Mouse (Mus musculus) limb, embryonic 11.5 days (tissue): ENCODE measurements around the gene Rab1b. TPM values are rescaled to one million over a fixed set of nuclear protein-coding genes. Genes with fewer than 3 reads are reported as not detected.

ENCODE experiments used
- ATAC-seq: fragments of 200-750 bp; cut with Nextera tagmentation; 2 replicates; pipeline ENCODE4 v1.8.0; 2017; ENCODE audit warnings: low read depth; ENCODE audit not compliant: insufficient number of reproducible peaks, low FRiP score, low TSS enrichment
- DNase-seq: peaks from one replicate; pipeline ENCODE4 v3.0.0-alpha.2; 2015; ENCODE audit warnings: low spot score
- H3K27ac ChIP-seq: fragments of 300-500 bp; sonication (generic); replicated peaks from 2 replicates; pipeline ENCODE4 v1.5.1; 2014; ENCODE audit warnings: low read depth, mild to moderate bottlenecking, low read length
- H3K27me3 ChIP-seq: fragments of 300-500 bp; sonication (generic); 2 replicates; pipeline ENCODE4 v1.6.1; 2014; ENCODE audit warnings: mild to moderate bottlenecking, low read length, mixed read lengths; ENCODE audit not compliant: control insufficient read depth, insufficient read depth
- H3K36me3 ChIP-seq: fragments of 300-500 bp; sonication (generic); 2 replicates; pipeline ENCODE4 v1.6.1; 2014; ENCODE audit warnings: mild to moderate bottlenecking, low read length, moderate library complexity, mixed read lengths; ENCODE audit not compliant: control insufficient read depth, insufficient read depth
- H3K4me1 ChIP-seq: fragments of 300-500 bp; sonication (generic); 2 replicates; pipeline ENCODE4 v1.6.1; 2014; ENCODE audit warnings: low read length, mixed read lengths; ENCODE audit not compliant: control insufficient read depth, insufficient read depth
- H3K4me2 ChIP-seq: fragments of 300-500 bp; sonication (generic); 2 replicates; pipeline ENCODE4 v1.6.1; 2014; ENCODE audit warnings: low read depth, mild to moderate bottlenecking, moderate library complexity; ENCODE audit not compliant: severe bottlenecking
- H3K4me3 ChIP-seq: fragments of 300-500 bp; sonication (generic); 2 replicates; pipeline ENCODE4 v1.5.1; 2014; ENCODE audit warnings: low read depth, low read length
- H3K9ac ChIP-seq: fragments of 300-500 bp; sonication (generic); 2 replicates; pipeline ENCODE4 v1.6.1; 2014; ENCODE audit warnings: mild to moderate bottlenecking, low read length
- H3K9me3 ChIP-seq: fragments of 300-500 bp; sonication (generic); 2 replicates; pipeline ENCODE4 v1.6.1; 2016; ENCODE audit warnings: low read length; ENCODE audit not compliant: control insufficient read depth
- WGBS: fragments of 180-500 bp; shearing (Covaris S2); extraction: QIAGEN DNeasy Blood & Tissue Kit; methylation state at CpG from one replicate; pipeline ENCODE4 v1.1.7; 2014; 5-methylcytosine and 5-hydroxymethylcytosine counted together
- polyA plus RNA-seq: library from polyadenylated mRNA; unstranded; fragments of >200 nt; fragmentation: Nextera tagmentation; extraction: Ambion mirVana; gene quantifications from 2 replicates; pipeline ENCODE4 v1.2.1, GENCODE M21; 2014

Gene Rab1b
- polyA plus RNA-seq, 1 experiment from 2014 or later, result 244 TPM

GRCm38 (mm10) chr19:5053909-5054308 lies 53.0 kb downstream of the Rab1b start:
- Histone ChIP-seq H3K36me3 (peaks cover 2% of the 10 kb centered on the region), H3K4me1 (peaks cover 32% of the 10 kb centered on the region), H3K4me2 (no peak overlapping the region), H3K4me3 (no peak overlapping the region), H3K27me3 (peaks cover 33% of the 10 kb centered on the region), H3K9ac (no peak overlapping the region), H3K9me3 (no peaks in the 10 kb centered on the region), H3K27ac (no peak overlapping the region)
- DNase-seq (peak; percentile 83), ATAC-seq (no peak)
- 17% methylated on average over 9 of the region's 9 CpGs for WGBS

- DNase-seq, result no peak
- WGBS, result 49% methylated on average over 17 of the region's 17 CpGs
- H3K27ac ChIP-seq, result no peak overlapping the region
- ATAC-seq, result no peak
- no peaks in the 10 kb centered on the region for H3K9me3 ChIP-seq
- no peak overlapping the region for H3K4me2 ChIP-seq
- peaks cover 24% of the 10 kb centered on the region for H3K4me1 ChIP-seq
- H3K9ac ChIP-seq, result no peak overlapping the region
- no peak overlapping the region for H3K4me3 ChIP-seq
- peaks cover 5% of the 10 kb centered on the region for H3K36me3 ChIP-seq
- peaks cover 33% of the 10 kb centered on the region for H3K27me3 ChIP-seq
Measured at GRCm38 (mm10) chr19:5052853-5053252, 54.0 kb downstream of the Rab1b start.

- Histone ChIP-seq H3K4me2 (no peak overlapping the region), H3K9ac (no peak overlapping the region), H3K4me1 (peaks cover 24% of the 10 kb centered on the region), H3K4me3 (no peak overlapping the region), H3K27me3 (peaks cover 33% of the 10 kb centered on the region), H3K27ac (no peak overlapping the region), H3K9me3 (no peaks in the 10 kb centered on the region), H3K36me3 (peaks cover 5% of the 10 kb centered on the region)
- no peak for DNase-seq
- no peak for ATAC-seq
- 28% methylated on average over 25 of the region's 25 CpGs for WGBS
Measured at GRCm38 (mm10) chr19:5052166-5052822, 54.6 kb downstream of the Rab1b start.

- H3K9me3 ChIP-seq, result no peaks in the 10 kb centered on the region
- H3K4me2 ChIP-seq, result peak overlapping the region; percentile 33
- DNase-seq, result no peak
- H3K27me3 ChIP-seq, result peaks cover 33% of the 10 kb centered on the region
- peaks cover 18% of the 10 kb centered on the region for H3K4me1 ChIP-seq
- no peak overlapping the region for H3K4me3 ChIP-seq
- no peak for ATAC-seq
- H3K9ac ChIP-seq, result no peak overlapping the region
- H3K36me3 ChIP-seq, result peaks cover 8% of the 10 kb centered on the region
- H3K27ac ChIP-seq, result no peak overlapping the region
- 34% methylated on average over 3 of the region's 3 CpGs for WGBS
Measured at GRCm38 (mm10) chr19:5051515-5051914, 55.4 kb downstream of the Rab1b start.

GRCm38 (mm10) chr19:5051031-5051430 lies 55.8 kb downstream of the Rab1b start:
- ATAC-seq (no peak), DNase-seq (peak; percentile 54)
- Histone ChIP-seq H3K27ac (no peak overlapping the region), H3K4me2 (peak overlapping the region; percentile 33), H3K4me3 (peak overlapping the region; percentile 22), H3K9me3 (no peaks in the 10 kb centered on the region), H3K36me3 (peaks cover 8% of the 10 kb centered on the region), H3K9ac (peak overlapping the region; percentile 3; the same call in 1 of the 2 replicates), H3K4me1 (peaks cover 16% of the 10 kb centered on the region), H3K27me3 (peaks cover 33% of the 10 kb centered on the region)
- 7% methylated on average over 17 of the region's 17 CpGs for WGBS

- Histone ChIP-seq H3K4me2 (peak within 1 kb of the TSS; percentile 33), H3K4me3 (peak within 1 kb of the TSS; percentile 22), H3K9me3 (no peaks in the 10 kb centered on the region), H3K27me3 (peaks cover 33% of the 10 kb centered on the region), H3K36me3 (peaks cover 8% of the 10 kb centered on the region), H3K27ac (no peak within 1 kb of the TSS), H3K4me1 (peaks cover 16% of the 10 kb centered on the region), H3K9ac (peak within 1 kb of the TSS; percentile 3; the same call in 1 of the 2 replicates)
- 20% methylated on average over 12 of the region's 14 CpGs for WGBS
- DNase-seq, result peak; percentile 67
- peak; percentile 36; the same call in 1 of the 2 replicates for ATAC-seq
Measured at GRCm38 (mm10) chr19:5050047-5050905, 56.6 kb downstream of the Rab1b start, which contains the start of gene Rin1. TSS of gene Rin1 (plus strand) at chr19:5050481.

GRCm38 (mm10) chr19:5049325-5049724 lies 57.5 kb downstream of the Rab1b start:
- H3K36me3 ChIP-seq, result peaks cover 8% of the 10 kb centered on the region
- H3K9ac ChIP-seq, result no peak overlapping the region
- H3K4me2 ChIP-seq, result no peak overlapping the region
- H3K4me1 ChIP-seq, result peaks cover 16% of the 10 kb centered on the region
- H3K27ac ChIP-seq, result no peak overlapping the region
- no peak overlapping the region for H3K4me3 ChIP-seq
- H3K27me3 ChIP-seq, result peaks cover 33% of the 10 kb centered on the region
- H3K9me3 ChIP-seq, result no peaks in the 10 kb centered on the region
- no peak for ATAC-seq
- WGBS, result 83% methylated on average over 6 of the region's 6 CpGs
- no peak for DNase-seq
